Mouse (Mus musculus) hindbrain, embryonic 15.5 days (tissue): ENCODE measurements around the gene Ramp3. TPM values are rescaled to one million over a fixed set of nuclear protein-coding genes. Genes with fewer than 3 reads are reported as not detected.

Experiments
- ATAC-seq: fragments of 200-750 bp; cut with Nextera tagmentation; 2 replicates; pipeline ENCODE4 v1.8.0; 2017; ENCODE audit warnings: low read depth, moderate number of reproducible peaks, moderate TSS enrichment; ENCODE audit not compliant: low FRiP score
- H3K27ac ChIP-seq: fragments of 300-500 bp; sonication (generic); replicated peaks from 2 replicates; pipeline ENCODE4 v1.5.1; 2015; ENCODE audit warnings: mild to moderate bottlenecking, inconsistent platforms
- H3K27me3 ChIP-seq: fragments of 300-500 bp; sonication (generic); 2 replicates; pipeline ENCODE4 v1.6.1; 2015; ENCODE audit warnings: control low read depth, inconsistent platforms
- H3K36me3 ChIP-seq: fragments of 300-500 bp; sonication (generic); 2 replicates; pipeline ENCODE4 v1.6.1; 2015; ENCODE audit warnings: control low read depth, inconsistent platforms
- H3K4me1 ChIP-seq: fragments of 300-500 bp; sonication (generic); replicated peaks from 2 replicates; pipeline ENCODE4 v1.6.1; 2015; ENCODE audit warnings: control low read depth, inconsistent platforms
- H3K4me2 ChIP-seq: fragments of 300-500 bp; sonication (generic); 2 replicates; pipeline ENCODE4 v1.6.1; 2015; ENCODE audit warnings: moderate library complexity, mild to moderate bottlenecking, inconsistent platforms
- H3K4me3 ChIP-seq: fragments of 300-500 bp; sonication (generic); 2 replicates; pipeline ENCODE4 v1.5.1; 2015; ENCODE audit warnings: mild to moderate bottlenecking, inconsistent platforms
- H3K9ac ChIP-seq: fragments of 300-500 bp; sonication (generic); 2 replicates; pipeline ENCODE4 v1.6.1; 2015; ENCODE audit warnings: inconsistent platforms
- H3K9me3 ChIP-seq: fragments of 300-500 bp; sonication (generic); 2 replicates; pipeline ENCODE4 v1.6.1; 2016; ENCODE audit warnings: control low read depth, inconsistent platforms
- WGBS: fragments of 180-500 bp; shearing (Covaris S2); methylation state at CpG from one replicate; pipeline ENCODE4 v1.1.7; 2015; 5-methylcytosine and 5-hydroxymethylcytosine counted together
- polyA plus RNA-seq: library from polyadenylated mRNA; unstranded; fragments of >200 nt; fragmentation: Nextera tagmentation; extraction: Ambion mirVana; gene quantifications from 2 replicates; pipeline ENCODE4 v1.2.1, GENCODE M21; 2015

Gene Ramp3
- polyA plus RNA-seq = 20.8 and 22.9 TPM in 2 replicates

DNA sequence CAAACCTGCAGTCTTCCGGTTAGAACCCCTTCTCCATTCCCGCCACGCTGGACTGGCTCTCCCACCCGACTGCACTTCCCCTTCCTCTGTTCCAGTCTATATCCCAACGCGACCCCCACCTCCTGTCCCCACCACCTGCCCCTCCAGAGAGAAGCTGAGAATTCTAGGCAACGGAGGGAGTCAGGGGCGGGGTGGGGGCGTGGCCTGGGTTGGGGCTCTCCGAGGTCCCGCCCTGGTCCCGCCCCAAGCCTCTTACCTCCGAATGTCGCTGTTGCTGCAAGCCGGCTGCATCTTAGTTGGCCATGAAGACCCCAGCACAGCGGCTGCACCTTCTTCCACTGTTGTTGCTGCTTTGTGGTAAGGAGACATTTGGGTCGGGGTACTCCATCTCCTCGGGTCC is at the start of gene Ramp3:
TSS of gene Ramp3 (plus strand) at position 251 of the 400 bp plus-strand sequence.
- ATAC-seq = peak; percentile 82
- peak within 1 kb of the TSS; percentile 47 for H3K4me3 ChIP-seq
- no peaks in the 10 kb centered on the region for H3K9me3 ChIP-seq
- 0 out of 2 replicates have a peak within 1 kb of the TSS, but pooled peaks have one; percentile 27 for H3K27ac ChIP-seq
- H3K27me3 ChIP-seq = no peaks in the 10 kb centered on the region
- no peaks in the 10 kb centered on the region for H3K36me3 ChIP-seq
- 1% methylated on average over 18 of the region's 18 CpGs for WGBS
- peak within 1 kb of the TSS; percentile 80 for H3K4me2 ChIP-seq
- H3K4me1 ChIP-seq = peaks cover 22% of the 10 kb centered on the region; the same call in 1 of the 2 replicates
- H3K9ac ChIP-seq = peak within 1 kb of the TSS; percentile 44

DNA sequence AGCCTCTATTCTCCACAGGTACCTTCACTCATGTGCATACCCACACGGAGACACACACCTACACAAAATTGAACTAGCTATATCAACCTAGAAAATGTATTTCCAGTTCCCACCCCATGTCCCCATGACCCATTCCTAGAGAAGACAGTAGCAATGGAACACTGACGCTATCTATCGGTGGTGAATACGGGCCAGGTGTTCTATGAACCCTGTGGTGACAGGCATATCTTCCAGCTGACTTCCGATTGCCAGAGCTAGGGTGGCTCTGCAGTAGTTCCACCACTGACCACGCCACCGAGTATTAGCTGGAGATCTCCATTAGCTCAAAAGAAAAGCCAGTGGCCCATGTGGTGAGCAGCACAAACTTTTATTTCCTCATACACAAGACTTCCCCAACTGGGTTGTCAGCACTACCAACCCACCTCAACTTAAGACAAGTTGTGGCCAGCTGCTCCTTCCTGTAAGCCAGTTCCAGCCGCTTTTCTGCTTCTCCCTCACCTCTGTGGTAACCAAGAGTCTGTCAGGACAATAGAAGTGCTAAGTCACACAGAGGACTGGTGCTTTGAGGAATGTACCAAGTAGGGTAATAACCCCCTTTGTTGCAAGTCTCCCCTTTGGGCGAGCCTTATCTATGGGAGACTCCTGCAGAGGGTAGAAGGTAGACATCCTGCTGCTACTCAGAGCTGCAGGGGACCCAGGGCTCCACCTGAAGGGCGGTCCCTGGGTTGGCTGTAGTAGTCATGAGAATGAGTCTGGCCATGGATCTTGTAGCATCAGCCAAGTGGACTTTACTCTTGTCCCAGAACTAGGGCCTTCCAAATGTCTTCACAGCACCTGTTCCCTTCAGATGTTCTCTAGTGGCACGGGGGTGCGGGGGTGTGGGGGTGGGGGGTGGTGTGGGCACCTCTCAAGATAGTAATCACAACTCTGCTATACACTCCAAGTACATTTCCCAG is 42.8 kb upstream of the Ramp3 start:
- Histone ChIP-seq H3K4me3 (no peak overlapping the region), H3K27ac (no peak overlapping the region), H3K4me2 (no peak overlapping the region), H3K36me3 (peaks cover 85% of the 10 kb centered on the region), H3K4me1 (no peaks in the 10 kb centered on the region), H3K9ac (no peak overlapping the region), H3K9me3 (no peaks in the 10 kb centered on the region), H3K27me3 (no peaks in the 10 kb centered on the region)
- 92% methylated on average over 12 of the region's 12 CpGs for WGBS
- no peak for ATAC-seq

DNA sequence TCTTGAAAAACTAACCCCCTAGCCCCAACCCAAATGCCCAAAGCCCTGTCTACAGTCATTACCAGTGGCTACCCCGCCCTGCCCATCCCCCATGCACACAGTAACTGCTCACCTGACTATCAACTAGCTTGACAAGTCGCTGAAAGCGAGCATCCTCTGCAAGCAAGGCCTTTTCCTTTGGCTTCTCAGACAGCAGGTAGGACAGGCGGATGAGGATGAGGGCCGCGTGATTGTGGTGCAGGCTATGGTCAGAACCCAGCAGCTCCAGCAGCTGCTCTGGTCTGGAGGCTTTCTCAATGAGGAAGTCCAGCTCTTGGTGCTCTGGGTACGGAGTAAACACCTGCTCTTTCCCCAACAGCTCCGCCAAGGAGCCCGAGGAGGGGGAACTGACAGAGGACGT is 34.6 kb upstream of the Ramp3 start:
- Histone ChIP-seq H3K9me3 (no peaks in the 10 kb centered on the region), H3K4me2 (no peak overlapping the region), H3K27me3 (no peaks in the 10 kb centered on the region), H3K9ac (no peak overlapping the region), H3K27ac (no peak overlapping the region), H3K4me3 (no peak overlapping the region), H3K4me1 (peaks cover 33% of the 10 kb centered on the region), H3K36me3 (peaks cover 45% of the 10 kb centered on the region)
- WGBS = 95% methylated on average over 10 of the region's 10 CpGs
- no peak for ATAC-seq

DNA sequence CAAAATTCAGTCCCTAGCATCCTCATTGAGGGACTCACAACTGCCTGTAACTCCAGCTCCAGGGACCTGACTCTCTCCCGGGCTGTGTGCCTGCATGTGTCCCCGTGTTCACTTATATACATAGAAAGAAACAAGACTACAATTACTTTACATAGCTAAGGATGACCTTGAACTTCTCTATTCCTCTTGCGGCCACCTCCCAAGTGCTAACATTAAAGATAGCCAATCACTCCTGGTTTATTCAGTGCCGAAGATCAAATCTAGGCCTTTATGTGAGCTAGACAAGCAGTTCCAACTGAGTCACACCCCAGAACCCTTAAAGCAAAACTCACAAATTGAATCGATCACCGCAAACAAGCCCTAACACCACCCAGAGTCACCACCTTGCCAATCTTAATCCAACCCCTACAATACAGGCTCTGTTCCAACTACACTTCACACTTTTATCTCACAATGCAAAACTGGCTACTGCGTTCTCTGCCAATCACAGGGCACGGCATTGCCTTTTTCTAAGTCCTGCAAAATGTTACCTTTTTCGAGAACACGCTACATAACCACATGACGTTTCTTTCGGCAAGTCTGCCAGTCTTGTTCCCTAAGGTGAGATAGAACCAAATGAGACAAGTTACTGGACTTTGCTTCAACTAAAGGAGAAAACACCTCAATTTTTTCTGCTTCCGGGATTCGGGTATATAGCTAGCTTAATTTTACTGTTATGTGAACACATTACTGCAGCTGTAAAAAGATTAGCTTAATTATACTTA is 33.5 kb upstream of the Ramp3 start:
- Histone ChIP-seq H3K27me3 (no peaks in the 10 kb centered on the region), H3K27ac (no peak overlapping the region), H3K4me2 (peak overlapping the region; percentile 61), H3K4me3 (peak overlapping the region; percentile 79), H3K4me1 (peaks cover 33% of the 10 kb centered on the region), H3K9ac (peak overlapping the region; percentile 60), H3K36me3 (peaks cover 34% of the 10 kb centered on the region), H3K9me3 (no peaks in the 10 kb centered on the region)
- 74% methylated on average over 14 of the region's 14 CpGs for WGBS
- no peak for ATAC-seq

DNA sequence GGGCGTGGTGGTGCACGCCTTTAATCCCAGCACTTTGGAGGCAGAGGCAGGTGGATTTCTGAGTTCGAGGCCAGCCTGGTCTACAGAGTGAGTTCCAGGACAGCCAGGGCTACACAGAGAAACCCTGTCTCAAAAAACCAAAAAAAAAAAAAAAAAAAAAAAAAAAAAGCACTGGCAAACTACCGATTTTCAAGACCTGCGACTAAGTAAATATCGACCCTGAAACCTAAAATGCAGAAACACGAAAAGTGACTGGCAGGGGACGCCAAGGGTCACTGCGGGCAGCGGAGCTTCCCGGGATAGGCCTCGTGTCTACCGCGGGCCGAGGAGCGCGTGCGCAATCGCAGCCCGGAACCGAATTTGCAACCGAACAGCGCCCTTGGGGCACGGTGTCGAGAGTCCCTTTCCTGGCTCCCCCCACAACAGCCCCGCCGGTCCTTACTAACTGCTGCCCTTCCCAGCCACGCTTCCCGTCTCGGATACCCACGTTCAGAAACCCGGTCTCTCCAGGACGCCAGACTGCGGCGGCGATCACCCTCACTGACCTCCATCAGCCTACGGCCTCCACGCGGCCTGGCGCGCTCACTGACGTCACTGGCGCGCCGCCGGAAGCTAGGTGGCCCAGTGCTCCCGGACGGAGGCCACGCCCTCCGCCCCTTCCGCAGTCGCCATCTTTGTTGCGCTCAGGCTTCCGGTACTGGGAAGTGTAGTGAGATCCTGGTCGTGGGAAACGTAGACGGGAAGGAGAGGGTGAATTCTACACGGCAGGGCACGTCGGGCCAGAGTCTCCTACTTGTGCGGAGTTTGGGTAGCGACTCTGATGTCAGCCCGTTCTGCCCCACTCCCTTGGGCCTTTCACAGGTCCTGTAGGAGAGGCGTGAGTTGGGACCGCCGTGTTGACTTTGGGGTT is 32.6 kb upstream of the Ramp3 start, which contains the start of gene Tbrg4:
TSS of gene Tbrg4 (minus strand) at position 590 of the 910 bp plus-strand sequence.
- H3K4me2 ChIP-seq = peak within 1 kb of the TSS; percentile 85
- H3K9ac ChIP-seq = peak within 1 kb of the TSS; percentile 60
- peaks cover 33% of the 10 kb centered on the region for H3K4me1 ChIP-seq
- H3K4me3 ChIP-seq = peak within 1 kb of the TSS; percentile 79
- WGBS = under 1% methylated on average over 66 of the region's 66 CpGs
- peaks cover 25% of the 10 kb centered on the region for H3K36me3 ChIP-seq
- no peaks in the 10 kb centered on the region for H3K9me3 ChIP-seq
- peak; percentile 96 for ATAC-seq
- peak within 1 kb of the TSS; percentile 86 for H3K27ac ChIP-seq
- H3K27me3 ChIP-seq = no peaks in the 10 kb centered on the region

DNA sequence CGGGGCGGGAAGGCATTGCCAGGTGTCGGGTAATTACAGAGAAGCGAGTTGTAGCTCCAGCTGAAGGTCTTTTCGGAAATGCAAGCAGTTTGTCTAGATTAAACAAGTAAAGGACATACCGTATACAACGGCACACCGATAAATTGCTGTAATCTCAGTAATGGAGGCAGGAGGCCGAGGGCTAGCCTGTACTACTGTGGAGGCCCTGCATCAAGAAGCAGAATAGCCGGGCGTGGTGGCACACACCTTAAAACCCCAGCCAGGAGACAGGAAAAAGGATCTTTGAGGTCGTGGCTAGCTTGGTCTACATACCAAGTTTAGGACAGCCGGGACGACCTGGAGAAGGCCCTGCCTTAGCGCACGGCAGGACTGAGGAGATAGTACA is 31.9 kb upstream of the Ramp3 start:
- peak overlapping the region; percentile 60 for H3K9ac ChIP-seq
- H3K4me1 ChIP-seq = peaks cover 33% of the 10 kb centered on the region
- peak overlapping the region; percentile 85 for H3K4me2 ChIP-seq
- peak overlapping the region; percentile 86 for H3K27ac ChIP-seq
- no peaks in the 10 kb centered on the region for H3K9me3 ChIP-seq
- H3K4me3 ChIP-seq = peak overlapping the region; percentile 79
- peaks cover 19% of the 10 kb centered on the region for H3K36me3 ChIP-seq
- H3K27me3 ChIP-seq = no peaks in the 10 kb centered on the region
- WGBS = 15% methylated on average over 16 of the region's 16 CpGs
- peak; percentile 29 for ATAC-seq

DNA sequence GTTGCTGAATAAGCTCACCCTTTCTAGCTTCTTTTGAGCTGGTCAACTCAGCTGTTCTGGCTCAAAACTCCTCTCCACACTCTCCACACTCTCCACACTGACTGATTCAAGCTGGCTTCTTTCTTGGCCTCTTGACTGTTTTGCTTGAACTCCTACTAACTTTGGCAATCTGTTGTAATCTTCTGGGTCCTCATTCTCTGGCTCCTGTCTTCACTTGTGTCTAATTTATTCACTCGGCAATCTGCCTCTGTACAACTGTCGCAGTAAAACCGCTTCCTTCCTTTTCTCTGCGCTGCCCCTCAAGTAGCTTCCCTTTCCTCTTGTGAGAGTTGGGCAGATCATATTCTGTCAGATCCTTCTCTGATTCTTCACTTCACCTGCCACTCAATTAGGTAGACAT is 30.6 kb upstream of the Ramp3 start:
- no peak for ATAC-seq
- Histone ChIP-seq H3K4me3 (no peak overlapping the region), H3K4me1 (peaks cover 33% of the 10 kb centered on the region), H3K27me3 (no peaks in the 10 kb centered on the region), H3K9me3 (no peaks in the 10 kb centered on the region), H3K4me2 (no peak overlapping the region), H3K36me3 (peaks cover 10% of the 10 kb centered on the region), H3K9ac (no peak overlapping the region), H3K27ac (no peak overlapping the region)
- WGBS = 92% methylated on average over 4 of the region's 4 CpGs

DNA sequence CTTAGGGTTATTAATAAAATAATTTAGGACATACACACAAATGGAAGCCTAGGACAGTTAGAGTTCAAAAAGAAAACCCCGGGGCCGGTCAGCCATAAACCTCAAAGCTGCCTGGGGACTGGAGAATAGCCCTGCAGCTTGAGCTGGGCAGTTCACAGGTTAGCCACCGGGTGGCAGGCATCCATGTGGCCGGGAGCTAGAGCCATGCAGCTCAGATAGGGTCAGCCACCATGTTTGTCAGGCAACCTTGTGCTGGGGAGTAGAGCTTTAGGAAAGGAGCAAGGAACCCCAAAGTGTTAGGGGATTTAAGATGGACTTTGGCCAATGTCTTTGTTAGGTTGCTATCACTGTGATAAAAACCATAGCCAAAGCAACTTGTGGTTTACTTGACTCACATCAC is 29.8 kb upstream of the Ramp3 start:
- no peak for ATAC-seq
- 19% methylated on average over 4 of the region's 4 CpGs for WGBS

DNA sequence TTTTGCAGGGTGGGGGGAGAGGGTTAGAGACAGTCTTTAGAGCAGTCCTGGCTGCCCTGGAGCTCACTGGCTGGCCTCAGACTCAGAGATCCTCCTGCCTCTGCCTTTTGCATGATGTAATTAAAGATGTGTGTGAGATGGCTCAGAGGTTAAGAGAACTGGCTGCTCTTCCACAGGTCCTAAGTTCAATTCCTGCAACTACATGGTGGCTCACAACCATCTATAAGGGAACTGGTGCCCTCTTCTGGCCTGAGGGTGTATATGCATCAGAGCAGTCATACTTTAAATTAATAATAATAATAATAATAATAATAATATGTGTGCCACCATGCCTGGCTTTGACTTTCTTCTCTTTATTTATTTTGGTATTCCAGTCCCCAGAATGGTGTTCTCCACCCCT is 28.7 kb upstream of the Ramp3 start:
- Histone ChIP-seq H3K4me2 (no peak overlapping the region), H3K36me3 (no peaks in the 10 kb centered on the region), H3K27me3 (no peaks in the 10 kb centered on the region), H3K4me1 (peaks cover 14% of the 10 kb centered on the region), H3K9ac (no peak overlapping the region), H3K4me3 (no peak overlapping the region), H3K27ac (no peak overlapping the region), H3K9me3 (no peaks in the 10 kb centered on the region)
- ATAC-seq = no peak

More for the DNA sequence above, 29.8 kb upstream of the Ramp3 start:
- no peak overlapping the region for H3K27ac ChIP-seq
- H3K9ac ChIP-seq = no peak overlapping the region
- H3K4me2 ChIP-seq = no peak overlapping the region
- H3K36me3 ChIP-seq = peaks cover 4% of the 10 kb centered on the region; the same call in 1 of the 2 replicates
- H3K4me3 ChIP-seq = no peak overlapping the region
- no peaks in the 10 kb centered on the region for H3K9me3 ChIP-seq
- H3K27me3 ChIP-seq = no peaks in the 10 kb centered on the region
- H3K4me1 ChIP-seq = peaks cover 25% of the 10 kb centered on the region

DNA sequence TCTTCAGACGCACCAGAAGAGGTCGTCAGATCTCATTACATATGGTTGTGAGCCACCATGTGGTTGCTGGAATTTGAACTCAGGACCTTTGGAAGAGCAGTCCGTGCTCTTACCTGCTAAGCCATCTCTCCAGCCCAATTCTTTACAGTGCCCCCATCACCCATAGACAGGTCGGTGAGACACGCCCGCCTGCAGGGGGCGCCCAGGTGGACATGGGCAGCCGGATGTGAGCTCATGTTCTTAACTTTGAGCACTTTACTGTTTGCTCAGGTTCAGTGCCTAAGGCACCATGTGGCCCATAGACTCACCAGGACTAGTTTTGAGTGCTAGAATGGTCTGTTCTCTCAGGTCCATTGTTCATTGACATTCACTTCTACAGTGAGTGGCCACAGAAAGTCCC is 22.2 kb upstream of the Ramp3 start:
- Histone ChIP-seq H3K36me3 (no peaks in the 10 kb centered on the region), H3K27me3 (no peaks in the 10 kb centered on the region), H3K4me2 (no peak overlapping the region), H3K27ac (no peak overlapping the region), H3K9ac (no peak overlapping the region), H3K4me3 (no peak overlapping the region), H3K4me1 (no peaks in the 10 kb centered on the region), H3K9me3 (no peaks in the 10 kb centered on the region)
- no peak for ATAC-seq
- WGBS = 78% methylated on average over 8 of the region's 8 CpGs

DNA sequence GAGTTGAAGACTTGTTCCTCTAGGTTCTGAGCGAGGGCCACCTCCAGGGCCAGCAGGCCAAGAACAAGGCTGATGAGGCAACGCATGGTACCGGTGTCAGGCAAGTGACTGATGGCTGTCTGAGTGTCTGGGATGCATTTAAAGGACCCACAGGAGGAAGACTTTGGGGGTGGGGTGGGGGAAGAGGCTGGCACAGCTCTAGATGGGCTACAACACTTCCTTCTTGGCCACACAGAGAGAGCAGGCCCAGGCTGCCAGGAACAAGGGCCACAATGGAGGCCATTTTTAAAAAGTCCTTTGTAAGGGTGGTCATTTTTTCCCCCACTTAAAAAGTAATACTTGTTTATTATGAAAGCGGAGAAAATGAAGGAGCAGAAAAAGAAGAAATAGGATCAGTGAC is 19.8 kb upstream of the Ramp3 start, which contains the start of gene Wap:
TSS of gene Wap (minus strand) at position 101 of the 400 bp plus-strand sequence.
- H3K4me2 ChIP-seq = no peak within 1 kb of the TSS
- H3K4me1 ChIP-seq = no peaks in the 10 kb centered on the region
- 96% methylated on average over 4 of the region's 4 CpGs for WGBS
- no peaks in the 10 kb centered on the region for H3K9me3 ChIP-seq
- ATAC-seq = no peak
- H3K27me3 ChIP-seq = no peaks in the 10 kb centered on the region
- no peaks in the 10 kb centered on the region for H3K36me3 ChIP-seq
- H3K27ac ChIP-seq = no peak within 1 kb of the TSS
- no peak within 1 kb of the TSS for H3K4me3 ChIP-seq
- no peak within 1 kb of the TSS for H3K9ac ChIP-seq
